Mouse (Mus musculus) cerebellum, adult 2 months (tissue): ENCODE measurements around the gene Rsrc2. TPM values are rescaled to one million over a fixed set of nuclear protein-coding genes. Genes with fewer than 3 reads are reported as not detected.

Source experiments
- DNase-seq, 2 experiments: peaks; one replicate each; pipeline ENCODE4 v3.0.0; 2021
- H3K27ac ChIP-seq: fragments of 200-500 bp; 2 replicates; pipeline ENCODE4 v1.5.1; 2012; ENCODE audit warnings: low read length, control low read depth, inconsistent platforms; ENCODE audit not compliant: insufficient read depth
- H3K27me3 ChIP-seq: fragments of 200-500 bp; 2 replicates; pipeline ENCODE4 v1.6.1; 2012; ENCODE audit warnings: inconsistent platforms, mild to moderate bottlenecking, low read length, moderate library complexity; ENCODE audit not compliant: control insufficient read depth, insufficient read depth
- H3K4me1 ChIP-seq: fragments of 200-500 bp; 2 replicates; pipeline ENCODE4 v1.6.1; 2011; ENCODE audit warnings: low read length; ENCODE audit not compliant: control insufficient read depth, insufficient read depth
- H3K4me3 ChIP-seq: fragments of 200-500 bp; replicated peaks from 2 replicates; pipeline ENCODE3; 2011; ENCODE audit warnings: mild to moderate bottlenecking, low read depth, low read length, control low read depth; ENCODE audit not compliant: insufficient read depth
- CTCF ChIP-seq: fragments of 200-500 bp; IDR thresholded peaks from 2 replicates; pipeline ENCODE4 v1.5.1; 2011; ENCODE audit warnings: low read depth, mild to moderate bottlenecking, control low read depth, low read length, moderate library complexity, borderline replicate concordance; ENCODE audit not compliant: insufficient read depth
- POLR2A ChIP-seq: fragments of 200-500 bp; IDR thresholded peaks from 2 replicates; pipeline ENCODE4 v1.6.1; 2011; ENCODE audit warnings: low read length, control low read depth, borderline replicate concordance; ENCODE audit not compliant: insufficient read depth
- WGBS: fragments of 180-500 bp; shearing (Covaris S2); methylation state at CpG from one replicate; pipeline ENCODE4 v1.1.7; 2018; 5-methylcytosine and 5-hydroxymethylcytosine counted together
- polyA plus RNA-seq: library from polyadenylated mRNA; depleted of rRNA; stranded (reverse); fragments of >200 nt; gene quantifications from 2 replicates; pipeline ENCODE4 v1.2.3, GENCODE M21; 2012

Rsrc2 gene
- polyA plus RNA-seq, 1 experiment, result 95.1 TPM

DNA sequence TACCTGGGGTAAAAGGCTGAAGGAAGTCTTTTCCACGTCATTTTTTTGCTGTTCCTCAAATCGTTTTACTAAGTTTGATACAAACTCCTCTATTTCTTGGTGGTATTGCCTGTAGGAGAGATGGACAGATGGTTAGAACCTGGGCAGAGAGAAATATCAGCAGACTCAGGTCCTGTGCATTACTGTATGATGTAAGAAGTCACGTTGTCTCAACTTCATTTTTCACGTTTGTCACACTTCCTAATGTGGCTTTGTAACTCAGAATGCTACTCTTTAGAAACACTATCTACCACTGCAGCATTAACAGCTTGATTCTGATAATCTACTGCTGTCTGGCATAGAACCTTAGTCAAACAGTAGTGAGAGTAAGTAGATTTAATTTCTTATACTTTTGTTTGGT is 34.6 kb downstream of the Rsrc2 start:
- Histone ChIP-seq H3K4me3 (no peak overlapping the region), H3K27ac (no peak overlapping the region), H3K4me1 (no peaks in the 10 kb centered on the region), H3K27me3 (no peaks in the 10 kb centered on the region)
- no peak for TF ChIP-seq CTCF
- no peak for TF ChIP-seq POLR2A
- 85% methylated on average over 4 of the region's 4 CpGs for WGBS
- no peak for DNase-seq

- Histone ChIP-seq H3K4me3 (no peak overlapping the region), H3K27ac (no peak overlapping the region), H3K4me1 (no peaks in the 10 kb centered on the region), H3K27me3 (no peaks in the 10 kb centered on the region)
- no peak for DNase-seq
- no peak for TF ChIP-seq CTCF
- TF ChIP-seq POLR2A, result no peak
- WGBS, result 94% methylated on average over 6 of the region's 6 CpGs
These were observed 35.4 kb downstream of the Rsrc2 start for GRCm38 (mm10) chr5:123713782-123714181.

- no peak overlapping the region for H3K27ac ChIP-seq
- DNase-seq, result no peak
- 90% methylated on average over 4 of the region's 4 CpGs for WGBS
- no peaks in the 10 kb centered on the region for H3K4me1 ChIP-seq
- no peak overlapping the region for H3K4me3 ChIP-seq
- H3K27me3 ChIP-seq, result no peaks in the 10 kb centered on the region
- TF ChIP-seq CTCF (no peak), POLR2A (no peak)
These were observed 39.6 kb downstream of the Rsrc2 start for GRCm38 (mm10) chr5:123709571-123709970.

GRCm38 (mm10) chr5:123708598-123708997 is 40.6 kb downstream of the Rsrc2 start:
- TF ChIP-seq POLR2A, result no peak
- no peak for TF ChIP-seq CTCF
- no peak overlapping the region for H3K4me3 ChIP-seq
- no peak overlapping the region for H3K27ac ChIP-seq
- 92% methylated on average over 12 of the region's 12 CpGs for WGBS
- H3K27me3 ChIP-seq, result no peaks in the 10 kb centered on the region
- H3K4me1 ChIP-seq, result no peaks in the 10 kb centered on the region
- DNase-seq, result no peak

DNA sequence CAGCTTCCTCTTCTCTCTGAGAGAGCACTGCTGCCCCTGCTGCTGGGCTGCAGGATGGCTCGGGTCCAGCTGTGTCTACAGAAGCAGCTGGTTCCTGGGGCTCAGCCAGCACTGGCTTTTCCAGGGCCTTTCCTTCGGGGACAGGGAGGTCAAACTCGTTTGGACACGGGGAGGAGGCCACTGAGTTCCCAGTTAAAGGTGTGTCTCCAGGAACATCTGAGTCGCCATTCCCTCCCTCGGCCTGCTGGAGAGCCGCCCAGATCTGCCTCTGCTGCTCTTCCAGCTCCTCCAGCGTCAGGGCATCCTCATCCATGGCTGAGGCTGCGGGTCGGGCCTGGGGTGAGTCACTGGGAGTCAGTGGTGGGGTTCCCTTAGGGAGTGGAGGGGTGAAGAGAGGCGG is 48.6 kb downstream of the Rsrc2 start:
- no peak overlapping the region for H3K27ac ChIP-seq
- peak; percentile 41 to 45 for DNase-seq

DNA sequence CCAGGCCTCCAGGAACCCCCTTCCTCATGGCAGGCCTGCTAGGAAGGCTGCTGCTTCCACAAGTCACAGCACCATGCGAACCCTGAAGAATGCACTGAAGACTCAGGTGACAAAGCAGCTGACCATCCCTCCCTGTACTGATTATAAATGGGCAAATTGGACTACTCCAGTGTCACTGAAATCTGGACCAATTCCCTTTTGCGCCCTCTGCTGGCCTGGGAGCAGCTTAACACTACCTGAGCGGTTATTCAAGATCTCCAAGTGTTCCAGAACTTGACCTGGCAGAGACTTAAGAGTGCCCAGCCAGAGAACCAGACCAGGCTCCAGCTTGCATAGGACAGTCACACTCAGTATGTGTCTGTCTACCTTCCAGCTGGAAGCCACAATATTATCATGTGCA is 50.0 kb downstream of the Rsrc2 start:
- peak; percentile 84 to 87 for DNase-seq
- WGBS, result 16% methylated on average over 3 of the region's 3 CpGs
- no peak overlapping the region for H3K27ac ChIP-seq
- no peaks in the 10 kb centered on the region for H3K4me1 ChIP-seq
- TF ChIP-seq POLR2A (no peak), CTCF (peak; percentile 91)
- H3K27me3 ChIP-seq, result no peaks in the 10 kb centered on the region
- no peak overlapping the region for H3K4me3 ChIP-seq

More for the DNA sequence above, 48.6 kb downstream of the Rsrc2 start:
- WGBS, result 16% methylated on average over 11 of the region's 11 CpGs
- TF ChIP-seq CTCF (no peak), POLR2A (no peak)
- H3K4me3 ChIP-seq, result no peak overlapping the region
- H3K27me3 ChIP-seq, result no peaks in the 10 kb centered on the region
- no peaks in the 10 kb centered on the region for H3K4me1 ChIP-seq

- TF ChIP-seq POLR2A (no peak), CTCF (no peak)
- no peak for DNase-seq
- Histone ChIP-seq H3K4me3 (no peak overlapping the region), H3K4me1 (no peaks in the 10 kb centered on the region), H3K27me3 (no peaks in the 10 kb centered on the region), H3K27ac (no peak overlapping the region)
- 82% methylated on average over 4 of the region's 4 CpGs for WGBS
These were observed 52.3 kb downstream of the Rsrc2 start for GRCm38 (mm10) chr5:123696961-123697360.

GRCm38 (mm10) chr5:123696244-123696643 is 53.0 kb downstream of the Rsrc2 start:
- 90% methylated on average over 7 of the region's 7 CpGs for WGBS

GRCm38 (mm10) chr5:123694468-123694867 is 54.7 kb downstream of the Rsrc2 start:
- Histone ChIP-seq H3K4me1 (no peaks in the 10 kb centered on the region), H3K27me3 (no peaks in the 10 kb centered on the region), H3K27ac (no peak overlapping the region), H3K4me3 (no peak overlapping the region)
- no peak for DNase-seq
- no peak for TF ChIP-seq CTCF
- no peak for TF ChIP-seq POLR2A
- WGBS, result 61% methylated on average over 6 of the region's 6 CpGs

More at GRCm38 (mm10) chr5:123696244-123696643, 53.0 kb downstream of the Rsrc2 start:
- Histone ChIP-seq H3K27ac (no peak overlapping the region), H3K4me3 (no peak overlapping the region), H3K4me1 (no peaks in the 10 kb centered on the region), H3K27me3 (no peaks in the 10 kb centered on the region)
- DNase-seq, result no peak
- TF ChIP-seq CTCF (no peak), POLR2A (no peak)
